19 mouse cellular contexts compared by ENCODE assay signal in genomic region chr12:17468359-17468758, GRCm38 (mm10).
DNase-seq lines count a peak whose midpoint lies in the region; ATAC-seq lines count a peak whose summit lies in the region.
"Had no signal": no experiment of that assay in that cellular context is flagged by ENCODE, and none has a peak within 500 bp of the region (broad histone marks: within the 10 kb centered on the region; RNA-seq: fewer than 3 reads in every experiment).

No protein-coding gene starts in this region.

- H3K27me3 ChIP-seq in hindbrain, embryonic 10.5 days (ENCODE audit: insufficient read depth, poor library complexity, severe bottlenecking): no peaks in the 10 kb centered on the region
- H3K27me3 ChIP-seq in hindbrain, embryonic 14.5 days (ENCODE audit: control insufficient read depth, insufficient read depth, low read length): no peaks in the 10 kb centered on the region
- no peaks in the 10 kb centered on the region for H3K27me3 ChIP-seq in stomach, embryonic 15.5 days (replicated peaks)
- H3K27me3 ChIP-seq: CH12.LX; heart, embryonic 13.5 days; Patski had no signal

- 61% methylated on average over 3 of the region's 3 CpGs for WGBS in hindbrain, embryonic 10.5 days
- WGBS in hindbrain, embryonic 14.5 days: 67% methylated on average over 3 of the region's 3 CpGs
- whole genome bisulfite sequencing in stomach, embryonic 15.5 days: 35% methylated on average over 3 of the region's 3 CpGs

- no peak overlapping the region for H3K4me3 ChIP-seq in hindbrain, embryonic 10.5 days
- H3K4me3 ChIP-seq in hindbrain, embryonic 14.5 days (replicated peaks; ENCODE audit: low read length): no peak overlapping the region
- H3K4me3 ChIP-seq in stomach, embryonic 15.5 days (replicated peaks): no peak overlapping the region
- H3K4me3 ChIP-seq: heart, embryonic 13.5 days; layer of hippocampus, adult 2 months had no signal

- no peaks in the 10 kb centered on the region for H3K4me1 ChIP-seq in hindbrain, embryonic 10.5 days (replicated peaks)
- no peaks in the 10 kb centered on the region for H3K4me1 ChIP-seq in hindbrain, embryonic 14.5 days (replicated peaks; ENCODE audit: control insufficient read depth, insufficient read depth, low read length)
- H3K4me1 ChIP-seq in stomach, embryonic 15.5 days: no peaks in the 10 kb centered on the region

- H3K36me3 ChIP-seq in hindbrain, embryonic 10.5 days: no peaks in the 10 kb centered on the region
- no peaks in the 10 kb centered on the region for H3K36me3 ChIP-seq in hindbrain, embryonic 14.5 days (replicated peaks; ENCODE audit: control insufficient read depth, insufficient read depth)
- no peaks in the 10 kb centered on the region for H3K36me3 ChIP-seq in stomach, embryonic 15.5 days
- H3K36me3 ChIP-seq: heart, embryonic 13.5 days had no signal

- H3K9me3 ChIP-seq in hindbrain, embryonic 10.5 days: no peaks in the 10 kb centered on the region
- no peaks in the 10 kb centered on the region for H3K9me3 ChIP-seq in hindbrain, embryonic 14.5 days (ENCODE audit: control insufficient read depth, low read length)
- no peaks in the 10 kb centered on the region for H3K9me3 ChIP-seq in stomach, embryonic 15.5 days
- H3K9me3 ChIP-seq: heart, embryonic 13.5 days had no signal

- no peak overlapping the region for H3K9ac ChIP-seq in hindbrain, embryonic 14.5 days
- no peak overlapping the region for H3K9ac ChIP-seq in stomach, embryonic 15.5 days
- H3K9ac ChIP-seq: forebrain, postnatal 0 days; heart, embryonic 13.5 days had no signal

- no peak overlapping the region for H3K4me2 ChIP-seq in hindbrain, embryonic 14.5 days (replicated peaks)
- H3K4me2 ChIP-seq in stomach, embryonic 15.5 days: no peak overlapping the region
- H3K4me2 ChIP-seq: heart, embryonic 13.5 days; midbrain, embryonic 11.5 days had no signal

- ATAC-seq in hindbrain, embryonic 14.5 days (ENCODE audit: low FRiP score): no peak
- ATAC-seq in stomach, embryonic 15.5 days (ENCODE audit: insufficient read depth, low FRiP score, low read depth): peak; percentile 56; the same call in 1 of the 2 replicates
- ATAC-seq: forebrain, postnatal 0 days; hindbrain, postnatal 0 days; Patski had no signal

- DNase-seq in adrenal gland, adult 2 months: peak; percentile 21
- no peak for DNase-seq in adrenal gland, postnatal 4 days (ENCODE audit: low spot score in 2 of 2)
- DNase-seq in hindbrain, embryonic 10.5 days (ENCODE audit: low spot score): no peak
- DNase-seq in hindbrain, embryonic 14.5 days (ENCODE audit: low spot score): no peak
- peak; percentile 29 for DNase-seq in ovary, adult 18-20 months (ENCODE audit: low spot score)
- DNase-seq in ovary, postnatal 14 days (ENCODE audit: low spot score): no peak
- DNase-seq in yolk sac, embryonic 10.5 days (ENCODE audit: low spot score): no peak
- DNase-seq: adrenal gland, postnatal 25 days; cerebellum, postnatal 36 days; forebrain, postnatal 0 days; lung, postnatal 14 days; right cerebral cortex, postnatal 4 days had no signal

- H3K27ac ChIP-seq in hindbrain, embryonic 10.5 days: peak overlapping the region; percentile 31; the same call in 1 of the 2 replicates
- H3K27ac ChIP-seq in hindbrain, embryonic 14.5 days: no peak overlapping the region
- no peak overlapping the region for H3K27ac ChIP-seq in stomach, embryonic 15.5 days
- H3K27ac ChIP-seq: heart, embryonic 13.5 days; hindbrain, postnatal 0 days; layer of hippocampus, adult 2 months had no signal

Comparison
In these comparisons a context has a peak if more than half of its experiments do, and no peak if none do; other contexts are left out.
1. DNase-seq: peak in adrenal gland, adult 2 months (single experiment) and ovary, adult 18-20 months (single experiment); none in adrenal gland, postnatal 4 days (0 of 2), hindbrain, embryonic 10.5 days (single experiment), hindbrain, embryonic 14.5 days (single experiment), ovary, postnatal 14 days (single experiment) and yolk sac, embryonic 10.5 days (single experiment).